Mouse (Mus musculus): ENCODE measurements around the gene Arpc1b. TPM values are rescaled to one million over a fixed set of nuclear protein-coding genes. Genes with fewer than 3 reads are reported as not detected.
"Not testable (repeated sequence)": the region's sequence is repeated elsewhere in the genome, so short reads cannot be mapped to it uniquely, and the experiment has no call there.

Arpc1b gene
- total RNA-seq (2021), result 10 to 100 TPM; 17.2 to 25.7 TPM
- long read RNA-seq, experiment 1, transcript Arpc1b-201 (10 exons, 3,105 nt), result major isoform, 14 of 17 reads
- long read RNA-seq, experiment 1, partial matches to known transcripts, result 1 of 17 reads
- long read RNA-seq, experiment 1, other reads (novel, unspliced or antisense), result 2 of 17 reads
- long read RNA-seq, experiment 2, transcript Arpc1b-201 (10 exons, 3,105 nt), result major isoform, 10 of 12 reads
- long read RNA-seq, experiment 2, partial matches to known transcripts, result 1 of 12 reads
- long read RNA-seq, experiment 2, other reads (novel, unspliced or antisense), result 1 of 12 reads

DNA sequence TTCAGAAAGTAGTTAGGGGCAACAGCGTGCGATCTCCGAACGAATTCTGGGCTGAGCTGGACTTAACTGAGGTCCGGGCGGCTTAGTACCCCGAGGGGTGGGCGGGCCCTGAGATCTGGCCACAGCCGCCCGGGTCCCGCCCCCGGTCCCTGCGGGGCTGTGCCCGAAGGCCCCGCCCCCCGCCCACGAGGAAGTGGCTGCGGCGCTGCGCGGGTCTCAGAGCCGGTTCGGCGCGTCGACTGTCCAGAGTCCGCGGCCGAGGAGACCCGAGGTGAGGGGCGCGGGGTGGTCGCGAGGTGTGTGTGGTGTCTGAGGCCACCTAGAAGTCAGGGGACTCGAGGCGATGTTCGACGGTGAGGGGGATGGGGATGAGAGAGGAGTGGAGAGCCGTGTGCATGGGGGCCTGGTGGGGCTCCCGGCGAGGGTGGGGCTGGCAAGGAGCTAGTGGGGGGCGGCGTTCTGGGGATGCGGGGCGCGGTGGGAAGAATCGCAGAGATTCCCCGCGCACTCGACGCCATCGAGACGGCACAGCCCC lies at the start of gene Arpc1b:
Gene Arpc1b, plus strand, starts transcription at position 145 of the 535 bp plus-strand sequence.
- peak; percentile 54 for DNase-seq (ENCODE audit: low spot score)

DNA sequence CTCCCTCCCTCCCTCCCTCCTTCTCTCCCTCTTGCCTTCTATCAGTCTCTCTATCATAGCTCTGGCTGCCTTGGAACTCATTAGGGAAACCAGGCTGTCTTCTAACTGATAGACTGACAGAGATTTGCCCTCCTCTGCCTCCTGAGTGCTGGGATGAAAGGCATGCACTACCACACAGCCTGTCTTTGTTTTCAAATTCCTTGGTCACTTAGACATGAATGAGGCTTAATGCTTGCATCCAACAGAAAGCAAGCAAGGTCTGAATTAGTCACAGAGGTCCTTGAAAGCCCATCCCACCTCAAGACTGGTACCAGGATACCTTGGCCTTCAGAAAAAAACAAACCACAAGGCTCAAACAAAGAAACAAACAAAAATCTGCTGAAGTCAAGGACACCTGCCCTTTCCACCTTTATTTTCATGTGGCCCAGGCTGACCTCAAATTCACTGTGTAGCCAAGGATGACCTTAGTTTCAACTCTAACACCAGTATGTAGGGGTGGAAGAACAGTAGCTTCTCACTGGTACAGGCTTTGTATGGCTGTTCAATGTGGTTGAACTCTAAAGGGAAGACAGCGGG lies 49.2 kb upstream of the Arpc1b start:
- DNase-seq (ENCODE audit: low spot score), result no peak

DNA sequence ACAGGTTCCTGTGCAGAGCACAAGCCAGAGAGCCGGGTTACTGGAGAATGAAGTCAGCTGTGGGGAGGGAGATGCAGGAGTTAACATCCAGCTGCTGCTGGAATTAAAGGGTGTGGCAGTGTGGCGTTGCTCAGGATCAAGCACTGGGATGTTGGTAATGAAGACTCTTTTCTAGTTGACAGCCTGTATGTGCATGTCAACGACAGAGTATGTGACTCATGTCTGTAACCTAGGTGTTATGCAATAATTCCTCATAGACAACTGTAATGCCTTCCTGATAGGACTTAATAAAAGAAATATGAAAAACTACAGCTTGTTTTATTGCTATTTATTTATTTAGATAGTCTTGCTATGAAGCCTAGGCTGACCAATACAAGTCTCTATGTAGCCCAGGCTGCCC lies 45.2 kb upstream of the Arpc1b start:
- no peak for DNase-seq (ENCODE audit: low spot score)

DNA sequence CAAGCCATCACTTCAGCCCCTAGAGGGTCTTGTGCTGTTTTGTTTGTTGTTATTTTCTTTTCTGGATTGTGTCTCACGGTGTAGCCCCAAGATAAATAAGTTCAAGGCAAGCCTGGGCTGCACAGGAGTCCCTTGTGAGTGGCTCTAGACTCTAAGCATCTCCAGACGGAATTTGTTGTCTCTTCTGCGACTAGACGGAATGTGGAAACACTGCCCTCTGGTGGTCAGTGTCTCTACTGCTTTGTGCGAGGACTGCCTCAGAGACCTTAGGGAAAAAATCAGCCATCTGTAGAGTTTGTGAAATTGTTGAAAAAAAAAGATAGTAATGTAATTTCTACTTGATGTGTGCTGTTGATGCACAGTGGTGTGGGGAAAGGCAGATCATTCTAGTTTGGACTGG lies 44.3 kb upstream of the Arpc1b start:
- peak; percentile 68 for DNase-seq (ENCODE audit: low spot score)

DNA sequence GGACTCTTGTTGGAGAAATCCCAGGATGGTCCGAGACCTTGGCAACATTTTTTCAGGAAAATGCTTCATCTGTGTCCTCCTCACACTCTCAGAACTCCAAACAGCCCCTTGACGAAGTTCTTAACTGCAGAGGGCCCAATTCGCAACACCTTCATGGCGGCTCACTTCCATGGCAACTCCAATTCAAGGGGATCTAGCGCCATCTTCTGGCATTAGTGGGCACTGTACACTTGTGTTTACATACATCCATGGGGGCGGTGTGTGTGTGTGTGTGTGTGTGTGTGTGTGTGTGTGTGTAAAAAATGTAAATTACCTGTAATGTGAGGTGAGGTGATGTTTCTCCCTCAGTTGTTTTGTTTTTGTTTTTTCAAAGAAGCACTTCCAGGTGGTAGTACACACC lies 42.7 kb upstream of the Arpc1b start:
- DNase-seq (ENCODE audit: low spot score), result no peak

DNA sequence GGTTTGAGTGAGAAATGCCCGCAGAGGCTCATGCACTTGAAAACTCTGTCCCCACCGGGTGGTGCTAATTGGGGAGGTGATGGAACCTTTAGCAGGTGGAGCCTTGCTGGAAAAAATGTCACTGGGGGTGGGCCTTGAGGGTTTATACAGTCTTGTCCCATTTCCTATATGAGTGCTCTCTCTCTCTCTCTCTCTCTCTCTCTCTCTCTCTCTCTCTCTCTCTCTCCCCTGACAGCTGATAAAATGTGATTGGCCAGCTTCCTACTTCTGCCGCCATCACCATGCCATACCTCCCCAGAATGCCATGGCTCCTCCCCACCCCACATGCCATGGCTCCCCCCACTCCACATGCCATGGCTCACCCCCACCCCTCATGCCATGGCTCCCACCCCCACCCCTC lies 38.9 kb upstream of the Arpc1b start:
- DNase-seq (ENCODE audit: low spot score), result no peak

DNA sequence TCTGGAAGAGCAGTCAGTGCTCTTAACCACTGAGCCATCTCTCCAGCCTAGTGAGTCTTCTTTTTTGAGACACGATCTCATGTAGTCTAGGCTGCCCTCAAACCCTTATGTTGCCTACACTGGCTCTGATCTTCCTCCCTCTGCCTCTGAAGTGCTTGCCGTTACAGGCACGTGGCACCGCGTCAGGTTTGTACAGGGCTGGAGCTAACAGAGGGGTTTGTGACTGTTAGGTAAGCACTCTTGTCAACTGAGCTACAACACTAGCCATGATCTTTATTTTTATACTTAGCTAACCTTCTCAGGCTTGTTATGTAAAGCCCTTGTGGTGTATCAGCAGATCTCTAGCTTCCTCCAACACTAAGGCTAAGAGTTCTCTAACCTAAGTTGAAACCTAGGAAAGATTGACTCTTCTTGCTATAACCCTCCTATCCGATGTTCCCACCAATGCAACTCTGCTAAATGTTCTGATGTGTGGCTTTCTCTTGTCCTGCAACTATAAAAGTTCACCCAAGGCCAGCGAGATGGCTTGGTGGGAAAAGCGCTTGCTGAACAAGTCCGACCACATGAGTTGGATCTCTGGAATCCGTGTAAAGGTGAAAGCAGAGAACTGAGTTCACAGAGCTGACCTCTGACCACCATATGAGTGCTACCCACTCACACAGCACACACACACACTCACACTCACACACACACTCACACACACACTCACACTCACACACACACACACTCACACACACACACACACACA lies 32.0 kb upstream of the Arpc1b start:
- no peak for DNase-seq (ENCODE audit: low spot score)

DNA sequence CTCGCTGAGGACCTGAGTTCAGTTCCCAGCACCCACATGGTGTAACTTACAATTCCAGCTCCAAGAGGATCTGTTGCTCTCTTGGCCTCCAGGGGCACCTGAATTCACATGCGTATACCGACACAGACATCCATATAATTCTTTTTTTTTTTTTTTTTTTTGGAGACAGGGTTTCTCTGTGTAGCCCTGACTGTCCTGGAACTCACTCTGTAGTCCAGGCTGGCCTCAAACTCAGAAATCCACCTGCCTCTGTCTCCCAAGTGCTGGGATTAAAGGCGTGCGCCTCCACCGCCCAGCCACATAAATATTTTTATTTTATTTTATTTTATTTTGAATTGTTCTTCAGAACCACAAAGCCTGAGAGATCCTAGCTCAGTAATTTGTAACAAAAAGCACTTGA lies 30.8 kb upstream of the Arpc1b start:
- DNase-seq (ENCODE audit: low spot score), result not testable (repeated sequence)

DNA sequence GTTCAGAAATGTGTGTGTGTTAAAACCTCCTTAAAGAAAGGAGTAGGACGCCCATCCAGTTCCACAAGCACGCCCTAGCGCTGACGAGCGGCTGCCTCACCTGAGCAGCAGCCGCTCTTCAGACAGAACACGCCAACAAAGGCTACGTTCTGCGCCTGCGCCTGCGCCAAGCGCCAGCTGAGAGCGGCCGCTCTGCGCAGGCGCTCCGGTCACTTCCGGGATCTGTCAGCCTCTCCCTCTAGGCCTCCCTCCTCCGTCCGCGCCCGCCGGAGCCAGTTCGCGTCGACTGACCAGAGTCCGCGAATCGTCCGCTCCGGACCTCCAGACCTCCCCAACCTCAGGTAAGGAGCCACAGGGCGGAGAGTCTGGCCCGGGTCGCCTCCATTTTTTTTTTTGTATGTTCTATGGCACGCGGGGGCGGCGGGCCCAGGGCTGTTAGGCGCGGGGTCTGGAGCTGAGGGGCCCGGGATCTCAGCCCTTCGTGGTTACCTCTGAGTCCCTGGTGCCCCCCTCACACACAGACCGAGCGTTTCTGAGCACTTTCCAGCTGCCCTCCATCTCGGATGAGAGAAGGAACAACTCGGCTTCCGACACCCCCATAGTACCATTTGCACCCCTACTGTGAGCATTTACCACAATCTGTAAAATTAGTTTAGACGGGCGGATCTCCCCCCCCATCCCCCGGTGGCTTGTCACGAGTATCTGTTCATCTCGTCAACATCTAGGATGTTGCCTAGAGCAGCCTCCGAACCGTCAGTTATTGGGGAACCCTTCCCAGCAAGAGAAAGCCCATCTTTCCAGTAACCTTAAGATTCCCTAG lies 30.2 kb upstream of the Arpc1b start, which contains the start of the genes Arpc1a and Kpna7:
Gene Arpc1a, plus strand, starts transcription at position 199 of the 820 bp plus-strand sequence.
Gene Kpna7, minus strand, starts transcription at position 399 of the 820 bp plus-strand sequence.
- DNase-seq (ENCODE audit: low spot score), result peak; percentile 90

DNA sequence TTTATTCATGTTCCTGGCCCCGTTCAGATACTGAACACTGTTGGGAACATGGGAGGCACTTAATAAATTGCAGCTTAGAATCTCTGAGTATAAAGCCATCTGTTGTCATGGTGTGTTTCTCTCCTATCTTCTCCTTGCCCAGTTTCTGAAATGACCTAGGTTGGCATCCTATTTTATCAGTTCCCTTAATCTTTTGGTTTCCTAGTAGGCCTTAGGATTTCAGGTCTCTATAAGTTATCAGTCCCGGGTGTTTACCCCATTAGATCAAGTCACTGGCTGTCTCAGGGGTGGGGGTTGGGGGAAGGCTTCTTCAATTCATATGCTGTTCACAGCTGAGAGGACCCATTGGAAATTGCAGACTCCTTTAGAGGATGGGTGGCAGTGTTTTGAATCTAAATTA lies 29.2 kb upstream of the Arpc1b start:
- no peak for DNase-seq (ENCODE audit: low spot score)

DNA sequence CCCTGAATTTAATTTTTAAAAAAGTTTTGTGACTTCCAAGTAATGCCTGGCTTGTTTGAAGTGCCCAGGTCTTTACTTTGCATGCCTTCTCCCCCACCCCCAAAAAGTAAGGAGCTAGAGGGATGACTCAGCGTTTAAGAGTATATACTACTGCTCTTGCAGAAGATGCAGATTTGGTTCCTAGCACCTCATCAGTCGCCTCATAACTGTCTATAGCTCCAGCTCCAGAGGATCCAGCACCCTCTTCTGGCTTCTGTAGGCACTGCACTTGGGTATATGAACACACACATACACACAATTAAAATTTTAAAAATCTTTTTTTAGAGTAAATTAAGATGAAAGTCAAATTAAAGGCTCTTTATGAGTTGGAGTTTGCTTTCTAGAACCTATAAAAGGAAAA lies 25.8 kb upstream of the Arpc1b start:
- DNase-seq (ENCODE audit: low spot score), result no peak

DNA sequence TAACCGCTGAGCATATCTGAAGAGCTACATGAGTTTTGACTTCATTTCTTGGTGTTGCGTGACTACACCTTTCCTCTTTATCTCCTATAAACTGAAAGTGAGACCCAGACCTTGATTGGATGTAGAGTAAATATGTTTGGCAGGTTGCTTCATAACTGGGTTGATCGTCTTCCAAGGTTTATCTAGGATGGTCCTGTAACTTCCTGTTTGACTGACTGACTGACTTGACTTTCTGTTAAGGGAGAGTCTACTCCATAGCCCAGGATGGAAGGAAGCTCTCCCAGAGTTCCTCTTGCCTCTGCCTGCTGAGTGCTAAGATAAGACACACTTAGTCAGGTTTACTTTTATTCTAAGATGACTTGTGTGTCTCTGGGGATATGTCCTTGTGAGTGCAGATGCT lies 24.1 kb upstream of the Arpc1b start:
- no peak for DNase-seq (ENCODE audit: low spot score)

DNA sequence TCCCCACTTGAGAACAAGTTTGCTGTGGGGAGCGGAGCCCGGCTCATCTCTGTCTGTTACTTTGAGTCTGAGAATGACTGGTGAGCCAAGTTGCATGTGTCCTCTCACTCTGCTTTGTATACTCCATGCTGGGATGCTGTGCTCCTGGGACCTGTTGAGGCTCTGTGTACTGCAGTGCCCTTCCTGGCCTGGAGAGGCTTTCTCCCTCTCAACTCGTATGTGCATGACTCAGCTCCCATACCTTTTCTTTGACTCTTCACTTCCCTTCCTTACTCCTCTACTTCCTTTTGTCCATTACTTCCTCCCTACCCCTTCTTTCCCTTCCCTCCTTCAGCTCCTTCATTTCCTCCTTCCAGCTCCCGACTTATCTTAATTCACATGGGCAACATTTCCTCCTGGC lies 17.8 kb upstream of the Arpc1b start:
- DNase-seq (ENCODE audit: low spot score), result no peak

DNA sequence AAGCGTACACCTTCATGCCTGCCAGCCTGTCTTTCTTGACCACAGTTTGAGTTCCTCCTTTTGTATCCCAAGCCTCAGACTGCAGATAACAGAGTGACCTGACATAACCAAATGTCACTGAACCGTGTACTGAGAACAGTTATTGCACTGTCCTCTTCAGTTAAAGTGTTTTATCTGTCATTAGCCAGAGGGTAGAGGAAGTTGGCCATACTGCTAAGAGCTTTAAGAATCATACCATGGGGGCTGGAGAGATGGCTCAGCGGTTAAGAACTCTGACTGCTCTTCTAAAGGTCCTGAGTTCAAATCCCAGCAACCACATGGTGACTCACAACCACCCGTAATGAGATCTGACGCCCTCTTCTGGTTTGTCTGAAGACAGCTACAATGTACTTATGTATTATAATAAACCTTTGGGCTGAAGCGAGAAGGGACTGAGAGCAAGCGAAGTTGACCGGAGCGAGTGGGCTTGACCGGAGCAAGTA lies 15.6 kb upstream of the Arpc1b start:
- DNase-seq (ENCODE audit: low spot score), result no peak

DNA sequence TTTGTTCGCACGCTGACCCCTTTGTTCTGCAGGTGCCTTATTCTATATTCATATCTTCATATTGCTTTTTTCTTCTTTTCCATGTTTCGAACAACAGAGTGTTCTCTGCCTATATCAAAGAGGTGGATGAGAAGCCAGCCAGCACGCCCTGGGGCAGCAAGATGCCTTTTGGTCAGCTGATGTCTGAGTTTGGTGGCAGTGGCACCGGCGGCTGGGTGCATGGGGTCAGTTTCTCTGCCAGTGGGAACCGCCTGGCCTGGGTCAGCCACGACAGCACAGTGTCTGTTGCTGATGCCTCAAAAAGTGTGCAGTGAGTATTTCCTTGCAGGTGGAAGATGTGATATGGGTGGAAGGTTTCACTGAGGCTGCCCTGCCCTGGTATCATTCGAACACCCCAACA lies 13.1 kb upstream of the Arpc1b start:
- no peak for DNase-seq (ENCODE audit: low spot score)

DNA sequence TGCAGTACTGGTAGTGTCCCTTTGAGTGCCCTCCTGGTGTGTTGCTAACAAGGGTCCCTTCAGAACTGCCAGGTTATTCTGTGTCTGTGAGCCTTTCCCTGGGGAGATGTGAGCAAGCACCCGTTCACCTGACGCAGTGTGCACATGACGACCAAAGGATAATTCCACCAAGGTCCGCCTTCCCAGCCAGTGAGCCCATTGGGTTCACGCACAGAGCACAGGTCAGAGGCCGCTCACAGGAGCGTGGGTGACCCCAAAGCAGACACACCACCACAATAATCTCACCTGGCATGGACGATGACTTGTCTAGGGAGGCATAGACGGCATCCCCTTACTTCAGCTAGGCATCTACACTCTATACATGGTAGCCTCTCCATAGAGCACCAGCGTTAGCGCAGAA lies 12.6 kb upstream of the Arpc1b start:
- not testable (repeated sequence) for DNase-seq (ENCODE audit: low spot score)

DNA sequence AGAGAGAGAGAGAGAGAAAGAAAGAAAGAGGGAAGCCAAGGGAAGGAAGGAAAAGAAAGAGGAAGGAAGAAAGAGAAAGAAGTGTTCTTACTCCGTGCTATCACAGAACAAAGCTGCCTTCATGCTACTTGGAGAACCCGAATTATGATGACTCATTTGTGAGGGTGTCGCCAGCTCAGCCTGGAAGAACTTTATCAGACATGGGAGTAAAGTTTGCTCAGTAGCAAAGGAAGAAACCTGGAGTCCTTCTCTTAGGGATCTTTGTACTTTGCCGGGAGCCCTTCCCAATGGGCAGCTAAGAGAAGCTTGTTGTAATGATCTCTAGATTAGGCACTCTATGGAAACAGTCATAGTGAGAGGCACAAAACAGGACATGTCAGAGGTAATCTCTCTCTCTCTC lies 11.3 kb upstream of the Arpc1b start:
- no peak for DNase-seq (ENCODE audit: low spot score)

DNA sequence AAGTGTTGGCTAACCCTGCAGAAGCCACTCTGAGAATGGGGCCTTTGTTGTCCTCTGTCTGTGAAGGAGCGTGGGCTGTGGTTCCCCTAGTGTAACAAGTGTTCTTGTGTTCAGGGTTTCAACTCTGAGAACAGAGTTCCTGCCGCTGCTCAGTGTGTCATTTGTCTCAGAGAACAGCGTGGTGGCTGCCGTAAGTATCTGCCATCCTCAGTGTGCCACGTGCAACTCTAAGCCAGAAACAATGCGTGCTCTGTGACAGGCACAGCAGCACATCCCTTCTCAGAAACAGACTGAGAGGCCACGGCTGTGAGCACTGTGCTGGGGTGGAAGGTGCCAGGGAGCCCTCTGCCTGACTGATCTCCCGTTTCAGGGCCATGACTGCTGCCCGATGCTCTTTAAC lies 9.7 kb upstream of the Arpc1b start:
- no peak for DNase-seq (ENCODE audit: low spot score)

DNA sequence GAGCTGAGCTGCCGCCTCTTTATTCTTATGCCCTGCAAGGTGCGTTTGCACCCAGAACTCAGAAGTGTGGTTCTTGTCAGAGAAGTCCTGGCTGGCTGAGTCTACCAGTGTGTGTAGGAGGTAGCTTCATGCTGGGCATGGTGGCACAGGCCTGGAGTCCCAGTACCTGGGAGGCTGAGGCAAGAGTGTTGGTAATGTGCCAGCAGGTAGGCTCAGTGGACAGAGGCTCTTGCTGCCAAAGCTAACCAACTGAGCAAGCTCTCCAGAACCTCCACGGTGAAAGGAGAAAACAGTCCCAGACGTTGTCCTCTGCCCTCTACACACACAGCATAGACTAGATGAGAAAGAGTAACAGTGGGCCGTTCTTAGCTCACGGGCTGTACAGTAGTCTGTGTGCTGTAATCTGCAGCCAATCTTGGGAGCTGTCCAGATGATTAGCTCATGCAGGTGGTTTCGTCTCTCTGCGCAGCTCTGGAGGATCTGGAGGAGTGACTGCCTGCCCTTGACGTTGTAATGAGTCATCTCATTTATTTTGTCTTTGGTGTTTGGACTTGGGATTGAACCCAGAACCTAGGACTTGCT lies 8.2 kb upstream of the Arpc1b start:
- DNase-seq (ENCODE audit: low spot score), result no peak

DNA sequence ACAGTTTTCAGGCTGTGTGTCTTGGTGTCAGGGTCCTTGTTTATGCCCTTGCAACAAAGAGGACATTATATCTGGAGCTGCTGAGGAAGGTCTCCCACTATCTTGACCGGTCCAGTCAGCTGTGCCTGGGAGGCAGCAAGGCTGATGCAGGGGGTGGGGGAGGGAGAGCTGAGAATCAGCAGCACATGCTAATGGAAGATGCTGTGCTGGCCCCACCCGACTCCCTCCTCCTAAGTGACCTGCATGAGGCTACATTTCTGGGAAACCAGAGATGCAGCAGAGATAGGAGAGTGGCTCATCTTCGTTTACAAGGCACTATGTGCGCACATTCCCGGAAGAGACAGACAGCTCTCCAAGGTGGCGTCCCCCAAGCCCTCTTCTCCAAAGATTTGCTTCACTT lies 3.6 kb upstream of the Arpc1b start:
- DNase-seq (ENCODE audit: low spot score), result no peak

DNA sequence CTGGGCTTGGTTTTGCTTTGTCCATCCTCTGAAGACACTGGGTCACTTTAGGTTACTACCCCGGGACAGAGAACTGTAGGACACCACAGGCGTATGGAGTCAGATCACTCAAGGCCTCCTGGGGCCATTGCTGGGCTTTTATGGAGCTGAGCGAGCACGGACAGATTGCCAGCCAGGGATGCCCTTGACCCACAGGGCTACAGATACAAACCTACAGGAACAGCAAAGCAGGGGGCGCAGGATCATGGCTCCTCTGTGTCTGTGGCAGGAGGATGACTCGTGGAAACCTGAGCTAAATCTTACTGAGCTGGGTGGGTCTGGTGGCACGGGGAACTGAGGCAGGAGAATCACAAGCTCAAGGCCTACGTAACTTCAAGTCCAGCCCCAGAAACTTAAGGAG lies 1.4 kb upstream of the Arpc1b start:
- DNase-seq (ENCODE audit: low spot score), result no peak

All from gastrocnemius, adult 18-20 months (tissue).